Mouse (Mus musculus) liver, embryonic 11.5 days (tissue): ENCODE measurements around the gene Lrmda. TPM values are rescaled to one million over a fixed set of nuclear protein-coding genes. Genes with fewer than 3 reads are reported as not detected.
A peak's percentile ranks its signal among the peaks of the same experiment; 100 is the strongest.

ENCODE experiments used
- ATAC-seq: fragments of 200-750 bp; cut with Nextera tagmentation; replicated peaks from 2 replicates; pipeline ENCODE4 v1.8.0; 2017; ENCODE audit warnings: moderate number of reproducible peaks, mild to moderate bottlenecking, moderate TSS enrichment, moderate library complexity; ENCODE audit not compliant: low FRiP score
- DNase-seq: peaks from one replicate; pipeline ENCODE4 v3.0.0-alpha.2; 2017; ENCODE audit warnings: low spot score
- H3K27ac ChIP-seq: fragments of 300-500 bp; sonication (generic); 2 replicates; pipeline ENCODE4 v1.5.1; 2014; ENCODE audit warnings: mild to moderate bottlenecking, low read depth, low read length, control low read depth
- H3K27me3 ChIP-seq: fragments of 300-500 bp; sonication (generic); replicated peaks from 2 replicates; pipeline ENCODE4 v1.6.1; 2014; ENCODE audit warnings: low read length, mixed read lengths; ENCODE audit not compliant: control insufficient read depth, insufficient read depth
- H3K36me3 ChIP-seq: fragments of 300-500 bp; sonication (generic); 2 replicates; pipeline ENCODE4 v1.6.1; 2014; ENCODE audit warnings: mild to moderate bottlenecking, low read length, moderate library complexity, mixed read lengths; ENCODE audit not compliant: control insufficient read depth, insufficient read depth
- H3K4me1 ChIP-seq: fragments of 300-500 bp; sonication (generic); replicated peaks from 2 replicates; pipeline ENCODE4 v1.6.1; 2014; ENCODE audit warnings: low read length, mixed read lengths; ENCODE audit not compliant: control insufficient read depth, insufficient read depth
- H3K4me2 ChIP-seq: fragments of 300-500 bp; sonication (generic); 2 replicates; pipeline ENCODE4 v1.6.1; 2014; ENCODE audit warnings: mild to moderate bottlenecking, control low read depth, moderate library complexity
- H3K4me3 ChIP-seq: fragments of 300-500 bp; sonication (generic); 2 replicates; pipeline ENCODE4 v1.5.1; 2014; ENCODE audit warnings: low read depth, low read length, control low read depth
- H3K9ac ChIP-seq: fragments of 300-500 bp; sonication (generic); 2 replicates; pipeline ENCODE4 v1.6.1; 2014; ENCODE audit warnings: low read depth, low read length, control low read depth
- H3K9me3 ChIP-seq: fragments of 300-500 bp; sonication (generic); 2 replicates; pipeline ENCODE4 v1.6.1; 2016; ENCODE audit warnings: low read length, inconsistent platforms, mixed read lengths; ENCODE audit not compliant: control insufficient read depth
- WGBS: fragments of 180-500 bp; shearing (Covaris S2); extraction: QIAGEN DNeasy Blood & Tissue Kit; methylation state at CpG from one replicate; pipeline ENCODE4 v1.1.7; 2014; 5-methylcytosine and 5-hydroxymethylcytosine counted together
- polyA plus RNA-seq: library from polyadenylated mRNA; unstranded; fragments of >200 nt; fragmentation: Nextera tagmentation; extraction: Ambion mirVana; gene quantifications from 2 replicates; pipeline ENCODE4 v1.2.1, GENCODE M21; 2014

Lrmda gene
- polyA plus RNA-seq, 1 experiment from 2014 or later: 0.53 TPM

GRCm38 (mm10) chr14:22113463-22114361 lies 94.2 kb downstream of the Lrmda start:
- no peak overlapping the region for H3K4me2 ChIP-seq
- H3K9ac ChIP-seq: no peak overlapping the region
- no peak overlapping the region for H3K4me3 ChIP-seq
- H3K27ac ChIP-seq: no peak overlapping the region
- ATAC-seq (no peak), DNase-seq (peak; percentile 22)
- H3K4me1 ChIP-seq: peaks cover 3% of the 10 kb centered on the region; the same call in 1 of the 2 replicates
- 55% methylated on average over 8 of the region's 8 CpGs for WGBS
- H3K36me3 ChIP-seq: no peaks in the 10 kb centered on the region
- H3K9me3 ChIP-seq: no peaks in the 10 kb centered on the region
- H3K27me3 ChIP-seq: no peaks in the 10 kb centered on the region

GRCm38 (mm10) chr14:22114651-22115351 lies 95.3 kb downstream of the Lrmda start:
- no peaks in the 10 kb centered on the region for H3K36me3 ChIP-seq
- ATAC-seq (no peak), DNase-seq (peak; percentile 29)

GRCm38 (mm10) chr14:22118096-22118495 lies 98.6 kb downstream of the Lrmda start:
- ATAC-seq: no peak
- Histone ChIP-seq H3K4me1 (peaks cover 3% of the 10 kb centered on the region; the same call in 1 of the 2 replicates), H3K27ac (no peak overlapping the region), H3K9me3 (no peaks in the 10 kb centered on the region), H3K4me3 (no peak overlapping the region), H3K4me2 (no peak overlapping the region), H3K27me3 (no peaks in the 10 kb centered on the region), H3K9ac (no peak overlapping the region), H3K36me3 (no peaks in the 10 kb centered on the region)
- DNase-seq: peak; percentile 23
- 59% methylated on average over 6 of the region's 6 CpGs for WGBS

More at GRCm38 (mm10) chr14:22114651-22115351, 95.3 kb downstream of the Lrmda start:
- Histone ChIP-seq H3K9me3 (no peaks in the 10 kb centered on the region), H3K27ac (no peak overlapping the region), H3K4me1 (peaks cover 3% of the 10 kb centered on the region; the same call in 1 of the 2 replicates), H3K4me2 (no peak overlapping the region), H3K4me3 (no peak overlapping the region), H3K27me3 (no peaks in the 10 kb centered on the region), H3K9ac (no peak overlapping the region)
- 53% methylated on average over 18 of the region's 18 CpGs for WGBS

GRCm38 (mm10) chr14:22118512-22118911 lies 99.0 kb downstream of the Lrmda start:
- Histone ChIP-seq H3K9ac (no peak overlapping the region), H3K9me3 (no peaks in the 10 kb centered on the region), H3K4me1 (peaks cover 3% of the 10 kb centered on the region; the same call in 1 of the 2 replicates), H3K27me3 (no peaks in the 10 kb centered on the region), H3K4me2 (no peak overlapping the region), H3K36me3 (no peaks in the 10 kb centered on the region), H3K4me3 (no peak overlapping the region), H3K27ac (no peak overlapping the region)
- 72% methylated on average over 4 of the region's 4 CpGs for WGBS
- DNase-seq (no peak), ATAC-seq (no peak)

DNA sequence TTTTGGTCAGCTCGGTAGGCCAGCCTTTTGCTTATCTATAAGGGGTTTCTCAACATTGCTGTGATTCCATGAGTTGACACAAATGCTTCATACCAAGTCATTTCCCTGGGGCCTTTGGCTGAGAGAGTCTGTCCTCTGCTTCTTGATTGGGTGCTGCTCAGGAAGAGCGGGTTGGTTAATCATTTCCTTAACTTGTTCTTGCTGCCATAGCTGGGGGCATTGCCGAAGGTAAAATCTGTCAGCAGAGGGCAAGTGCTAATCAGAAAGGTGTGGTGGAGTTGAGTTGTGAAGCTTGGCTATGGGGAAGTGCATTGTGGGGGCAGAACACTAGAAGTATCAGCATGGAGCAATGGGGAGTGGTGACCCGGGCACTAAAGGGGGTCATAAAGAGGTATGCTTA lies 106.8 kb downstream of the Lrmda start:
- H3K9me3 ChIP-seq: no peaks in the 10 kb centered on the region
- no peak for ATAC-seq
- no peak overlapping the region for H3K9ac ChIP-seq
- no peak overlapping the region for H3K27ac ChIP-seq
- no peaks in the 10 kb centered on the region for H3K36me3 ChIP-seq
- no peak overlapping the region for H3K4me3 ChIP-seq
- 0 out of 2 replicates have a peak, but pooled peaks cover 2% of the 10 kb centered on the region for H3K27me3 ChIP-seq
- no peak for DNase-seq
- no peaks in the 10 kb centered on the region for H3K4me1 ChIP-seq
- no peak overlapping the region for H3K4me2 ChIP-seq
- WGBS: 52% methylated on average over 4 of the region's 4 CpGs

- 80% methylated on average over 6 of the region's 6 CpGs for WGBS
Observed at GRCm38 (mm10) chr14:22126859-22127258, 107.3 kb downstream of the Lrmda start.

GRCm38 (mm10) chr14:22130950-22131585 lies 111.6 kb downstream of the Lrmda start:
- no peaks in the 10 kb centered on the region for H3K4me1 ChIP-seq
- H3K27ac ChIP-seq: no peak overlapping the region
- ATAC-seq (no peak), DNase-seq (no peak)
- WGBS: 80% methylated on average over 7 of the region's 7 CpGs
- 0 out of 2 replicates have a peak, but pooled peaks cover 3% of the 10 kb centered on the region for H3K9me3 ChIP-seq
- H3K4me3 ChIP-seq: no peak overlapping the region
- H3K4me2 ChIP-seq: no peak overlapping the region
- H3K27me3 ChIP-seq: no peaks in the 10 kb centered on the region
- no peaks in the 10 kb centered on the region for H3K36me3 ChIP-seq
- H3K9ac ChIP-seq: no peak overlapping the region

More at GRCm38 (mm10) chr14:22126859-22127258, 107.3 kb downstream of the Lrmda start:
- H3K9ac ChIP-seq: no peak overlapping the region
- no peaks in the 10 kb centered on the region for H3K9me3 ChIP-seq
- H3K4me2 ChIP-seq: no peak overlapping the region
- H3K27me3 ChIP-seq: 0 out of 2 replicates have a peak, but pooled peaks cover 2% of the 10 kb centered on the region
- DNase-seq (no peak), ATAC-seq (no peak)
- H3K4me3 ChIP-seq: no peak overlapping the region
- no peak overlapping the region for H3K27ac ChIP-seq
- H3K36me3 ChIP-seq: no peaks in the 10 kb centered on the region
- no peaks in the 10 kb centered on the region for H3K4me1 ChIP-seq

- Histone ChIP-seq H3K27ac (no peak overlapping the region), H3K27me3 (no peaks in the 10 kb centered on the region), H3K9ac (no peak overlapping the region), H3K4me2 (no peak overlapping the region), H3K36me3 (no peaks in the 10 kb centered on the region), H3K4me1 (no peaks in the 10 kb centered on the region), H3K4me3 (no peak overlapping the region), H3K9me3 (0 out of 2 replicates have a peak, but pooled peaks cover 3% of the 10 kb centered on the region)
- ATAC-seq (no peak), DNase-seq (no peak)
- WGBS: 77% methylated on average over 1 of the region's 1 CpGs
Observed at GRCm38 (mm10) chr14:22139281-22139680, 119.8 kb downstream of the Lrmda start.
